Mouse (Mus musculus) left cerebral cortex, adult 2 months (tissue): ENCODE data around the gene Lamtor2. TPM values are rescaled to one million over a fixed set of nuclear protein-coding genes. Genes with fewer than 3 reads are reported as not detected.

Experiments
- DNase-seq, 2 experiments: peaks; one replicate each; pipeline ENCODE4 v3.0.0; 2021 to 2022; ENCODE audit warnings: low spot score in 2 of 2, mixed read lengths in 1 of 2; ENCODE audit errors: extremely low spot score in 1 of 2
- H3K27ac ChIP-seq: fragments of 200-600 bp; 2 replicates; pipeline ENCODE4 v1.8.1; 2022
- H3K4me3 ChIP-seq: fragments of 200-600 bp; 2 replicates; pipeline ENCODE4 v1.8.1; 2022
- CTCF ChIP-seq: fragments of 200-600 bp; IDR thresholded peaks from 2 replicates; pipeline ENCODE4 v1.8.1; 2022; ENCODE audit warnings: antibody characterized with exemption, mild to moderate bottlenecking, moderate library complexity
- intact Hi-C: fragments of 180-260 bp; cut with DNase I; formaldehyde crosslinking; loops from one replicate; pipeline ENCODE4 v1.15.1; 2025
- total RNA-seq, 2 experiments: library from RNA; stranded (reverse); gene quantifications; 2 replicates each; pipeline ENCODE4 v1.2.3; 2021

The Lamtor2 gene
- total RNA-seq, 2 experiments from 2014 or later: 98.3 to 99.1 TPM

DNA sequence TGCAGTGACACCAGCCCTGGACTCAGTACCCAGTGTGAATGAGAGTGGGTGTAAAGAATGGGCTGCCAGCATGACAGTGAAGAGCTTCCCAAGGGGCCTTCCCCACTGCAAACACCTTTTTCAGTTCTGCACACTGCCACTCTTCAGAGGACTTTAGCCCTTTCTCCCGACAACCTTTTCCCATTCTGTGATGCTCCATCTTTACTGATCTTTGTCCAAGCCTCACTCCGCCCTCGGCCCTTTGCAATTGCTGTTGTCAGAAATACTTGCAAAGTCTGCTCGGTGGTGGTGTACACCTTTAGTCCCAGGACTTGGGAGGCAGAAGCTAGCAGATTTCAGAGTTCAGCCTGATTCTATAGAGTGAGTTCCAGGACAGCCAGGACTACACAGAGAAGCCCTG is 1.3 kb downstream of the Lamtor2 start:
- no peak overlapping the region for H3K27ac ChIP-seq
- intact Hi-C loops: no loop called here
- no peak for DNase-seq
- no peak for TF ChIP-seq CTCF
- H3K4me3 ChIP-seq: peak overlapping the region; percentile 94

GRCm38 (mm10) chr3:88548180-88548917 is 4.5 kb downstream of the Lamtor2 start, which contains the start of gene Rab25:
Gene Rab25 (minus strand): TSS chr3:88548300.
- TF ChIP-seq CTCF: no peak
- intact Hi-C loops: no loop called here
- DNase-seq: no peak
- no peak within 1 kb of the TSS for H3K27ac ChIP-seq
- H3K4me3 ChIP-seq: no peak within 1 kb of the TSS

DNA sequence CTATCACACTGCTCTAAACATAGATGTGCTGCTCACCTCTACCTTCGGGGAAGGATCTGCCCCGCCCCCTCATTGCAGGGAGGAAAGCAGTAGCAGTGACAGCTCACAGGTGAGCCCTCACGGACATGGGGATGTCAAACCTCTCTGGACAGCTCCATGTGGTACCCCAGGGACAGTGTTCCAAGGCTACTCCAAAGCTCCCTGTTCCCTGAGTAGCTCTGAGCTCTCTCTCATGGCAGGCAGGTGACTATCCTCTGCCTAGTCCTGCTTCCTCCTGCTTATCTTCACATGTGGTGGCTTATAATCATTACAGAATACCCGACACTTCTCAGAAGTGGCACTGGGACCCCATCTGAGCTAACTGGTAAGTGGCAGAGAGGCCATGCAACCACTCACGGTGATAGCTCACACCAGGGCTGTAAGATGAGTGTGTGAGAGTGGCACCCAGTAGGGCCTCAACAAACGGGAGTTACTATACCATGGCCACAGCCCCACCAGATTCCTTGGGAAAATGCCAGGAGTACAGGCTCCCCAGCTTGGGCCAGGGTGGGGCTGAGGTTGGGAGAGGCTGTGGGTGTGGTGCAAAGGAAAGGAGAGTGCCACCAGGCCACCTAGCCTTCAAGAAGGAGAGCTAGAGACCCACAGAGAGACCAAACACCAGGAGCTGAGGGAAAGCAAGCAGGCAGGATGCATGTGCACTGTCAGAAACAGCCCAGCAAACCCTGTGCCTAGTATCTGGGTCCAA is 6.0 kb downstream of the Lamtor2 start:
- Histone ChIP-seq H3K27ac (no peak overlapping the region), H3K4me3 (no peak overlapping the region)
- no peak for TF ChIP-seq CTCF
- intact Hi-C loops: no loop called here
- no peak for DNase-seq

DNA sequence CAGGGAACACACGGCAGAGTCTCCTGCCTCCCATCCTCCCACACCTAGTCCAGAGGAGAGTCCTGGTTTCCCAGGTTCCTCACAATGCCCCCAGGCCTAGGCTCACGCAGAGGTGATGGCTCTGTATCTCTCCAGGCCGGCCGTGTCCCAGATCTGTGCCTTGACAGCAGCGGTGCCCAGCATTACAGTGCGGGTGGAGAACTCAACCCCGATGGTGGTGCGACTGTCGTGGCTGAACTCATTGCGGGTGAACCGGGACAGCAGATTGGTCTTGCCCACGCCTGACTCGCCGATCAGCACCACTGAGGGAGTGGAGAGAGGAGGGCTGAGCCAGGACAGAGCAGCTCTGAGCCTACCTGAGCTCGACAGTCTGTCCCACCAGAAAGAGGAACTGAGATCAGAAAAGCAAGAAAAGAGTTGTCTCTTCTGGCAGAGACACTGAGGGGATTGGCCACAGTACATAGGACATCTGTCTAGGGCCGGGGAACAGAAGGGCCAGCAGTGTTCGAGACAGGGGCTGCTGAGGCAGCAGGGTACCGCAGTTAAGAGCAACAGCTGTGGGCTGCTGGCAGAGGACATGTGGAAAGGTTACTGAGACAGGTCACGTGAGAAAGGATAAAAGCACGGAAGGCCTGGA is 7.8 kb downstream of the Lamtor2 start:
- H3K4me3 ChIP-seq: no peak overlapping the region
- intact Hi-C loops: no loop called here
- H3K27ac ChIP-seq: no peak overlapping the region
- TF ChIP-seq CTCF: no peak
- no peak for DNase-seq

DNA sequence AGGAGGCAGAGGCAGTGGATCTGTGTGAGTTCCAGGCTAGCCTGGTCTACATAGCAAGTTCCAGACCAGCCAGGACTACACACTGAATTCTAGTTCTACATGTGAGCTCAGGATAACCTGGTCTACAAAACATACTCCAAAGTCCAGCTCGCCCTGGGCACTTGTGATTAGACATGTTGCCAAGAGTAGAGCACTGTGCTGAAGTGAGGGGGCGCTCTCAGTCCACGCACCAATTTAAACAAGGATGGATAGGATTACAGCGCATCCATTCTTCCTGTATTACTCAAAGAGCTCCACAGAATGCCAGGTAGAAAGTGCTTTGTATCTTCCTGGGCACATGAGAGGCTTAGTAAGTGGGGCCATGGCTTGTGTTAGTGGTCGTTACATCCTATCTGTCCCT is 8.4 kb downstream of the Lamtor2 start:
- intact Hi-C loops: no loop called here
- Histone ChIP-seq H3K4me3 (no peak overlapping the region), H3K27ac (no peak overlapping the region)
- DNase-seq: no peak
- TF ChIP-seq CTCF: peak; percentile 37

- intact Hi-C loops: no loop called here
- DNase-seq: no peak
- H3K4me3 ChIP-seq: no peak overlapping the region
- H3K27ac ChIP-seq: no peak overlapping the region
- TF ChIP-seq CTCF: no peak
These were observed 9.0 kb downstream of the Lamtor2 start for GRCm38 (mm10) chr3:88543651-88544410.

DNA sequence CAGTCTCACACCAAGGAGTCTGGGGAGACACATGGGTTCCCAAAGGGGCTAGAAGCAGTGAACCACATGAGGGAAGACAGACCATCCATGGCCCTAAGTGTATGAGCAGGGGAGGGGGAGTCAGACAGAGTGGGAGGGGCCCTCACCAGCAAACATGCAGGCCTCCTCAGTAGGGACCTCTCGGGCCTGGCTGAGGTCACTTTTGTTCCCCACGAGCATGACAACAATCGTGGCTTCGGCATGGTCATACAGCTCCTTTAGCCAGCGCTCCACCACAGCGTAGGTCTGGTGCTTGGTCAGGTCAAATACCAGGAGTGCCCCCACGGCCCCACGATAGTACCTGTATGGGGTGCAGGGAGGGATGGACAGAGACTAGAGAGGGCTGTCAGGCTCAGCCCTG is 9.7 kb downstream of the Lamtor2 start:
- TF ChIP-seq CTCF: no peak
- no peak for DNase-seq
- Histone ChIP-seq H3K27ac (no peak overlapping the region), H3K4me3 (no peak overlapping the region)
- intact Hi-C loops: no loop called here

GRCm38 (mm10) chr3:88542486-88542885 is 10.4 kb downstream of the Lamtor2 start:
- intact Hi-C loops: no loop called here
- DNase-seq: no peak
- no peak overlapping the region for H3K27ac ChIP-seq
- TF ChIP-seq CTCF: no peak
- no peak overlapping the region for H3K4me3 ChIP-seq

GRCm38 (mm10) chr3:88541622-88542401 is 11.1 kb downstream of the Lamtor2 start:
- Histone ChIP-seq H3K4me3 (no peak overlapping the region), H3K27ac (no peak overlapping the region)
- intact Hi-C loops: no loop called here
- DNase-seq: no peak
- TF ChIP-seq CTCF: no peak

GRCm38 (mm10) chr3:88540085-88540484 is 12.8 kb downstream of the Lamtor2 start:
- DNase-seq: no peak
- intact Hi-C loops: no loop called here
- TF ChIP-seq CTCF: no peak
- no peak overlapping the region for H3K4me3 ChIP-seq
- H3K27ac ChIP-seq: no peak overlapping the region

GRCm38 (mm10) chr3:88539397-88539796 is 13.5 kb downstream of the Lamtor2 start:
- H3K27ac ChIP-seq: no peak overlapping the region
- TF ChIP-seq CTCF: no peak
- intact Hi-C loops: no loop called here
- no peak overlapping the region for H3K4me3 ChIP-seq
- no peak for DNase-seq
